Mouse (Mus musculus) liver, embryonic 14.5 days (tissue): ENCODE data around the gene Tmem191c.

Experiments used
- CTCF ChIP-seq: IDR thresholded peaks from 2 replicates; pipeline ENCODE4 v1.5.1; 2016; ENCODE audit warnings: antibody characterized with exemption, low read depth, control low read depth
- EP300 ChIP-seq: IDR thresholded peaks from 2 replicates; pipeline ENCODE4 v1.6.1; 2016; ENCODE audit warnings: antibody characterized with exemption, low read depth

GRCm38 (mm10) chr16:17243731-17244130, 32.1 kb upstream of the Tmem191c start:
- no peak for TF ChIP-seq CTCF
- no peak for TF ChIP-seq EP300
